Mouse (Mus musculus) heart, postnatal 25 days (tissue): Measurements from ENCODE around the gene Mki67. TPM values are rescaled to one million over a fixed set of nuclear protein-coding genes. Genes with fewer than 3 reads are reported as not detected.

Source experiments
- DNase-seq: peaks from one replicate; pipeline ENCODE4 v3.0.0; 2022; ENCODE audit warnings: low spot score
- intact Hi-C: fragments of 180-260 bp; cut with DNase I; formaldehyde crosslinking; loops from one replicate; pipeline ENCODE4 v1.15.1; 2025
- total RNA-seq, 2 experiments: library from RNA; stranded (reverse); gene quantifications; 2 replicates each; pipeline ENCODE4 v1.2.3; 2021

Mki67 gene
- total RNA-seq, 2 experiments from 2014 or later: 2.5 to 3.6 TPM

DNA sequence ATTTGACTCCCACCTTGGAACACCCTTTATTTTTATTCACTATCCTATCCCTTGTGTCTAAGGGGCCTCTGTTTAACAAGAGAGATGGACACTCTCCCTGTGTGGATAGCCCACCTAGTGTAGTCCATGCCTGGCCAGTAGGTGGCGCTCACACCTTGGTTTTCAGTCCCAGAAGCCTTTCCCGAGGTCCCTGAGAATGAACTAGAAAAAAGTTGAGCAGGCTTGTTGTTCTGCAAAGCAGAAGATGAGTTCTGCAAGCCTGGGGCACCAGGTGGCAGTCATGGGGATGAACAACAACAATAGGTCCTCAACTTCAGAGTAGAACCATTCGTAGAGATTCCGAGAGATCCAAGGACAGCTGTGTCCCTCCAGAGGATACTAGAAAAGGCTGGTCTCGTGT, 35.8 kb downstream of the Mki67 start:
- DNase-seq: no peak
- intact Hi-C loops: loop anchor here (5.0 kb wide), 1 partner anchor 57 kb away; no protein-coding TSS in a partner anchor

DNA sequence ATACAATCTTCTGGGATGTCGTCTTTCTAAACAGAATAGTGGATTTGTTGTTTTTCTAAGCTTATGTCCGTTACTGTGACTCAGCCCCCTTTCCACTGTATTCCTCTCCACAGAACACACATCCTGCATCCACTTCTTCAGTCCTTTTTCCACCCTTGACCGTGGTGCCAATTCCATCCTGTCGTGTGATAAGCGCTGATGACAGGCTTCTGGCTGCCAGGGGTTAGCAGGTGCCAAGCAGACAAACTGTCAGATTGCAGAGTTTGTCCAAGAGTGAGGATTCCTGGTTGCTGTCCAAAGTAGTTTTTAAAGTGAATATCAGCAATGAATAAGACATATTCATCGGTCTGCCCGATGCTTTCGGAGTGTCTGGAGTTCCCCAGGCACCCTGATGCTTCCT, 39.4 kb downstream of the Mki67 start:
- DNase-seq: no peak
- intact Hi-C loops: no loop called here

DNA sequence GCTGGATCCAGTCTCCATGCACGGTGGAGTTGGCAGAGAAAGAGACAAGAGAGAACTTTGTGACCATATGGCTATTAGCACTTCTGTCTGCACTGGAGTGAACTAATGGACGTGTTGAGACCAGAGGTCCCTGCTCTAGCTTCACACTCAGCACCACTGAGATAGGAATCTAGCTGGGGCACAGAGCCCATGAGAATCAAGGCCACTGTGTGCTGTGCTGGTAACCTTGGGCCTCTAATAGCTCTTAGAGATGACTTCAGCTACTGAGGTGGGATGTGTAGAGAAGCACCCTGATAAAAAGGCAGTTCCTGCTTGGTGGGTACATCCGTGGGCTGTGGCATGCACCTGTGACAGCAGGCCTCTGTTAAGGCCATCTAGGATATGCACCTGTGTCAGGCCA, 42.6 kb downstream of the Mki67 start:
- DNase-seq: no peak
- intact Hi-C loops: no loop called here

DNA sequence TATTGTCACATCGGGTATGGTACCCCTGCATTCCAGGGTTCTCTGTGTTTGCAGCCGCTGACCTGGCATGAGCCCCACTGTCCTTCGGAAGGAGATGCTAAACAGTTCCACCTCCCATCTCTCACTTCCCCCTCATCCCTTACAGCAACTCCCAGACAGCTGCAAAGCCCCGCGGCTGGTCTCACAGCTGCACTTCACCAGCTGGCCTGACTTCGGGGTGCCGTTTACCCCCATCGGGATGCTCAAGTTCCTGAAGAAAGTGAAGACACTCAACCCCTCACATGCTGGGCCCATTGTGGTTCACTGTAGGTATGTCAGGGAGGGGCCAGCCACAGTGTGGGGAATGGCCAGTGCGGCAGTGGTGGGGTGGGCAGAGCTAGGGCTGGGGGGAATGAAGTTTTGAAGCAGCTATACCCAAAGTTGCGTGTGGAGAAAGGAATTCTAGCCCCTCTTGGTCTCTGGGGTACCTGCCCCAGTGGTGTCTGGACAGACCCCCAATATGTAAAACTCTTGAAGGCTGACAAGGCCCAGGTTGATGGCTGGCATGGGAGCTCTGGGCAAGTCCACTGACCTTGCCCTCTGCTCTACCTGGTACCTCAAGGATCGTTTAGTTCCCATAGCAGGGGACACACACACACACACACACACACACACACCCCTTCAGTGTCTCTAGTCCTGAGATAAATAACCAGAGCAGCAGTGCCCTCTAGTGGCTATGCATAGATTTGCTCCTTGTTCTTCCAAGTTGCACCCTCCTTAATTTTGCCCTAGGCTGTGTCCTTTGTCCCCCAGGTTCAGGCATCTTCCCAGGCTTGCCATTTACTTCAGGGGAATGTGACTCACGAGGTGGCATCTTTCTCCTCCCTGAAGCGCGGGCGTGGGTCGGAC, 47.1 kb downstream of the Mki67 start:
- intact Hi-C loops: no loop called here
- DNase-seq: no peak

DNA sequence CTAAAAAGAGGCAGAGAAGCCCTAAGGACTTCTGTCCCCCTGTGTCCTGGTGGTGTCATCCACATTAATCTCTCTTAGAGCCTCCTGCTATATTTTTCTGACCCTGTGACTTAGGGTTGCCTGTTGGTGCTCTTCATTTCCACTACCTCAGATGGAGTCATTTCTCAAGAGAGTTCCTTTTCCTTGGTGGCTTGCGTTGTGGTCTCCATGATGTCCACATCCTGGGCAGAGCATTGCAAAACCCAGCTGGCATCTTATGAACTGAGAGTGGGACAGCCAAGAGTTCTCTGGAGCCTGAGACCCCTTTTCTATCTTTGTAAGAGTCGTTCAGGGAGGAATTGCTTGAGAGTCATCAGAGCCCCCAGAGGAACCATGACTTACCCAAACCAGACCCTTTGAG, 49.8 kb downstream of the Mki67 start:
- intact Hi-C loops: no loop called here
- DNase-seq: no peak

DNA sequence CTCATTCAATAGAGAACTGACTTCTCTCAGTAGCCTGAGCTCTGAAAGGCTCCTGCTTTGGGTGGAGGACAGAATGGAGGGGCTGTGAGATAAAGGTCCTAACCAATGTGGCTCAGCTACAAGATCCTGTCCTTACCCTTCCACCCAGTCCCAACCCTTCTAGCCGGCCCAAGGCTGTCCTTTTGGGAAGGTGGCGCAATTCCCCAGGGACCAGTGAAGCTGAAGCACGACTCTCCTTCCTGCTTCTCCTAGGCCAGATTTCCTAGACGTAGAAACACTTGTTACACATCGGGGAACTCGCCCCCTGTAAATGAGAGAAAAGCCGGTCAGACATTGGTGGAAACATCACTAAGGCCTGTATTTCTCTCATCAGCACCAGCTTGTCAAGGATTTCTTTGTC, 52.0 kb downstream of the Mki67 start:
- intact Hi-C loops: no loop called here
- DNase-seq: no peak

DNA sequence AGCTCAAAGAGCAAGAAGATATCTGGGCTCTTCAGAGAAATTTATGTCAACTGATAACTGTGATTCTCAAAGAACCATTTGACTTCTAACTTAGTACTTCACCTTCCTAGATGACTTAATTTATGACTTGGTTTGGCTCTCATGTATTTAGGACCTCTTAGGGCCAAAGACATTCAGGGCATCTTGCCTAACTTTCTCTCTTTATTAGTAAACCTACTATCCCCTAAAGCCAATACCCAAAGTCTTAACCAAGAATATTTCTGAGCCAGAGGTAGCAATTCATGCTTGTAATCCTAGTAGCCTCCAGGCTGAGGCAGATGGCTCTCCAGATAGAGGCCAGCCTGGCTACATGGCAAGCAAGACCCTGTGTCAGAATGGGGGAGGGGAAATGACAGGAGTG, 55.8 kb downstream of the Mki67 start:
- no peak for DNase-seq
- intact Hi-C loops: no loop called here

DNA sequence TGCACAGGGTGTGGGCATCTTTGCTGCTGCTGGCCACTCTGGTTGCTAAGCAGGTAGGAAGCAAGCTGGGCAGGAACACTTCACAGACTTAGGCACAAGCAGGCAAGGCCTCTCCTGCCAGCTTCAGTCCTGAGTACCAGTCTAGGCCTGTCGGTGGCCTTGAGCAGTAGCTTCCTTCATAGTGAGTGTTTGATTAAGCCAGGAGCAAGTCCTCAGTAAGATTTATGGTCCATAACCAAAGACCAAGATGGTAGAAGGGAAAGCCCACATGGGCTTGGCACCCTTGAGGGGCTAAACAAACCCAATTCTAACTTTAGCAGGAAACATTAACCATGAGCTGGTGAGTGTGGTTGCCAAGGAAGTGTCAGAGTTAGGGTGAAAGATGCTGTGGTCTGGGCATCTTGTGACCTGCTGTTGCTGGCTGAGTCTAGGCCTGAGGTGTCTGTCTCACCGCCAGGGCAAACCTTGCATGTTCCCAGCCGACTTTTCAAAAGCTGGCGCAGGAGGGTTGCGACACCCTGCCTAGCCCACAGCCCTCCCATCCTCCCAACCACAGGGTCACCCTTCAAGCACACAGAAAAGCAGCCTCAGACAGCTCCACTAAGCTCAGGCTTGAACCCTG, 56.7 kb downstream of the Mki67 start:
- intact Hi-C loops: no loop called here

DNA sequence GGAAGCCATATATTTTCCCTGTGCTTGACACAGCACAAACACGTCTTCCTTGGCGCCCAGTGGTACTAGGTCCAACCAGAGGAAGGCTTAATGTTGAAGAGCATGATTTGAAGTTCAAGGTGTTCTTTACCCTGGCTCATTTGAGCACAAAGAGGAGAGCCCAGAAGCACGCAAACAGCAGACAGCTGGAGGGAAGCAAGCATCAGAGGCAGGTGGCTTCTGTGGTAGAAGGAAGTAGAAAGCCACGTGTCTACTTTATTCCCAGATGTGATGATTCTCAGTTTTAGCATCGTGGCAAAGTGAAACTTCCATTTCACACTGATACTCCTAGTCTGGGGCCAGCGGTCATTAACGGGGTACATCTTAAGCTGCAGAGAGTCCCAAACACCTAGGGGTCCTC, 58.0 kb downstream of the Mki67 start:
- intact Hi-C loops: no loop called here
- DNase-seq: no peak

More for the DNA sequence above, 56.7 kb downstream of the Mki67 start:
- DNase-seq: no peak

DNA sequence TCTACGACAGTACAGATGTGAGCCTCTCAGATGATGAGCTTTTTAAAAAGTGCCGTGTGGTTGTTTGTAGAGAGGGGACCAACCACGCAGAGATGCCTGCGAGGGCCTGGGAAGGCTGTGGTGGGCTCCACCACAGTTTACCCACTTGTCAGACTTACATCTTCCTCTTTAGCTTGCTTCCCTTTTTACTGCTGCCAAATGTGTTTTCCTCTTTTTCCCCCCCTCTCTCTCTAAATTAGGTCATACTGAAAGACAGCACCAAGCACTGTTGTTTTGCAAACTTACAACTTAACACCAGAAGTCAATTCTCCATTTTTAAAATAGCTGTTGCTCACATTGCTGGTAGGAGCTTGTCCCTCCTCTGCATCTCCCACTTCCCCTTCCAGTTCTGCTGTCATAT, 61.0 kb downstream of the Mki67 start:
- intact Hi-C loops: no loop called here
- DNase-seq: no peak

DNA sequence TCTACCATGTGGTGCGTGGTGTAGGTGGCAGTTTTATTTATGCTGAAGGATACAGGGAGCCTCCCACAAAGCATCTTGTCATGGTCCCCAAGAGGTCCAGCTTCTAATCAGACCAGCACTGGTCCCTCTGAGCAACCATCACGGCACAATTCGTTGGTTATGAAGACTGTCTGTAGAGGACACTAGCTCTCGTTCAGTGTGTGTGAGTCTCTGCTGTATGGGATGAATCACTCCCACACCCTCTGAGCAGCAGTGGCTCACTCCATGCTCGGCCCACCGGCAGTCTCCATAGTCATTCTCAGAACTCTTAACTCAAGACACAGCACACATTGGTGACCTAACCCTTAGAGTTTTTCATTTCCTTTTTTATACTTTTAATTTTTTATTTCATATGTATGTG, 61.9 kb downstream of the Mki67 start:
- DNase-seq: no peak
- intact Hi-C loops: no loop called here

DNA sequence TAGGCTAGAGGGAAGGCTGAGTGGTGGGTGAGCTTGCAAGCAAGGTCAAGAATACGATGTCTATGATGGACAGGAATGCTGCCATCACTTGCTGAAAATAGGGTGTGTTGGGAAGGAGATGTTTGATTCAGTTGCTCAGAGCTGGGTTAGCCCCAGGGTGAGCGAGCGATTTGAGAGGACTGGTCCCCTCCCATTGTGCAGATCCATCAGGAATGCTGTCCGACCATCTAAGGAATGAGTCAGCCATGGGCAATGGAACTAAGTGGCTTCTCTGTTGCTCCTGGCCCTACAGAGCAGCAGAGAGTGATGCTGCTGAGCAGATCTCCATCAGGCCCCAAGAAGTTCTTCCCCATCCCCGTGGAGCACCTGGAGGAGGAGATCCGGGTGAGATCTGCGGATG, 62.6 kb downstream of the Mki67 start:
- intact Hi-C loops: no loop called here
- DNase-seq: no peak

DNA sequence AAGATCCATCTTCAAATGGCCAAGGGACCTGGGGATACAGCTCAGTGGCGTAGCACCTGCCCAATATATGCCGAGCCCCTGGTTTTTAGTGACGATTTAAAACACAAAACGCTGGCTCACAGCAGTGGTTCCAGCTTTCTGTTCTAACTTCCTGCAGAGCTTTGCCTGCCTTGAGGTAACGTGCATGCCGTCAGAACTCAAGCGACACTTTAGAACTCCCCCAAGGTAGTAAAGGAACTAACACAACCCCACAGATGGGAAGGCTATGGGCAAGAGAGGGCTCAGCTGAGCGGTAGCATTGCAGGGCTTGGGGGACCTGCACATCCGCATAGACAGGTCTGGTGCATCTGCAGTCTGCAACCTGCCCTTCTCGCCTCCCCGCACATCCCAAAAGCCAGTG, 63.4 kb downstream of the Mki67 start:
- no peak for DNase-seq
- intact Hi-C loops: no loop called here

DNA sequence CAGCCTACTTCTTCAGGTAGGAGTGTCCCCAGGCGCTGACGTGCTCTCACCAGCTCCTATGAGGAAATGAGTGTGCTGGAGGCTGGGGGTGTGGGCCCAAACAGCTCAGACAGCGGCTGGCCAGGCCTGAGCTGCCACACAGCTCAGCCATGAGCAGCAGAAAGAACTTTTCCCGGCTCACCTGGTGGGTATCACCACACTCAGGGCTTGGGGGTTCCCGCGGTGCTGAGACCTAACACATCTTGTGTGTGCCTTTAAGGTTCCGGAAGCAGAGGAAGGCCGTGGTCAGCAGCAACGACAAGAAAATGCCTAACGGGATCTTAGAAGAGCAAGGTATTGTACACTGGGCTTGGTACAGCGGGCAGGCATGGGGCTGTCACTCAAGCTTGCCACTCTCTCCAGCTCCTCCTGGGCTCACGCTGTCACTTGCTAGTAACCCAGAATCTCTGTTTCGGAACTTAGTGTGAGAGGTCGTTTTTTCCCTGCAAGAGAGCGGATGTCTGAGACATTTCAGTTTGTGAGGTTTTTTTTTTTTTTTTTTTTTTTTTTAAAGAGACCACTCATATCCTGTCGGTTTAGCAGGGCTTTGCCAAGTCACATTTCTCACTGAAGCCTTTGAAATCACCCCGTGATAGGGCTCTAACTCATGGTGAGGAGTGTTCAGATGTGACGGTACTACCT, 64.2 kb downstream of the Mki67 start:
- intact Hi-C loops: no loop called here
- no peak for DNase-seq

DNA sequence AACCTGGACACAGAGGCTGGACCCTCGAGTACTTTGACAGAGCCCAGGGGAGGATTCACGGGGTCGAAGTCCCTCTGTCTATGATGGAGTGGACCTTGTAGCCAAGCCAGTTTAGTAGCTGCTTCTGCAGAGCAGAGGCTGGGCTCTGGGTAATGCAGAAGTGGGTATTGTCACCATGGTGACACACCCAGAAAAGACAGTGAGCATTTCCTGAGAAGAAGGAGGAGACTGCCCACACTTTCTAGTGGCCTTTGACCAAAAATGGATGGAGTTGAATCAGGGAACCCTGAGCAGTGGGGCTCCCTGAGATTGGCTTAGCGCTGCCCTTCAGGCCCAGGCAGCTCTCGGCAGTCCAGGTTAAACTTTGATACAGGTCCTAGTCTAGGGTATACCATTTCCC, 66.1 kb downstream of the Mki67 start:
- no peak for DNase-seq
- intact Hi-C loops: no loop called here

DNA sequence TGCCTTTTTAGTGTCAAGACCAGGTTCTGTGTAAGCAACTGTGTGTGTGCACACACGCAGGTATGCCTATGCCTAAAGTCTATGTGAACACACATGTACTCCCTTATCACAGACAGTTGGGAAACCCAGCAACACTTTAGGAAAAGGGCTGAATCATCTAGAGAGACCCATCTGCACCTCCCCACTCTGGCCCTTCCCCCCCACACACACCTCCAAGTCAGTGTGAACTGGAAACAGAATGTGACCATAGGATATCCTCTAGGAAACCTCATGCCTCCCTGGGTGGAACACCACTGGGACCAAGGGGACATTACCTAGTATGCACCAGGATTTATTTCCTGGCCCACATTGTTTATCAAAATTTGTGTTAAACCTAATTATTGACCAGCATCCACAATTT, 66.9 kb downstream of the Mki67 start:
- DNase-seq: no peak
- intact Hi-C loops: no loop called here

DNA sequence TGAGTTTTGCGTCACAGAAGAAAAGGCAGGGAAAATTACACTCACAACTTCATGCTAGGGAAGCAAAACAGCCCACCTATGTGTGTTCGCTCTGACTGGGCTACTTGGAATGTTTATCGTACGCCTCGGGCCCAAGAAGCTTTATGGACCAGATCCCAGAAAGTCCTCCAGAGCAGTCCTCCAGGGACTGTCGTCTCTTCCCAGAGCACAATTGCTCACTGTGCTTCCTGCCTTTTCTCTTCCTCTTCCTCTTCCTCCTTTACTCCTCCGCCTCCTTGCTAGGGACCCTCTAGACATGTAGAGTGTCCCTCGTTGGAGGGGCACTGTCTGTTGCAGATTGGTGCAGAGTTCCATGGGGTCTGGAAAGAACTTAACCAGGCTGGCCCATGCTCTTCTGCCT, 67.3 kb downstream of the Mki67 start:
- DNase-seq: no peak
- intact Hi-C loops: no loop called here

DNA sequence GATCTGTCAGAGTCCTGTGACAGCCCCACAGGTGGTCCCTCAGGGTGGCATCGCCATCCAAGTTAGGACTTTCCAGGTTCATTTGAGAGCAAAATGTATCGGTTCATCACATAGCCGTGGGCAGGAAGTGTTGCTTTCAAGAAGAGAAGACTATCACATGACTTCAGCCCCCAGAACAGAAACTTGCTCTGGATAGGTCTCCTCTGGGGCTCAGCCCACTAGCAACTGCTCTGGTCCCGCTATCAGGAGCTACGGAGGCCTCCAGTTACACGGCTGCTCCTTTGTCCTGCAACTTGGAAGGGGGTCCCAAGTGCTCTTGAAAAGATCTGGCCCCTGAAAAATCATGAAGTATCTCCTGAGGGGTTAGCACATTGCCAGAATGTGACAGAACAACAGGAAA, 69.2 kb downstream of the Mki67 start:
- no peak for DNase-seq
- intact Hi-C loops: no loop called here

DNA sequence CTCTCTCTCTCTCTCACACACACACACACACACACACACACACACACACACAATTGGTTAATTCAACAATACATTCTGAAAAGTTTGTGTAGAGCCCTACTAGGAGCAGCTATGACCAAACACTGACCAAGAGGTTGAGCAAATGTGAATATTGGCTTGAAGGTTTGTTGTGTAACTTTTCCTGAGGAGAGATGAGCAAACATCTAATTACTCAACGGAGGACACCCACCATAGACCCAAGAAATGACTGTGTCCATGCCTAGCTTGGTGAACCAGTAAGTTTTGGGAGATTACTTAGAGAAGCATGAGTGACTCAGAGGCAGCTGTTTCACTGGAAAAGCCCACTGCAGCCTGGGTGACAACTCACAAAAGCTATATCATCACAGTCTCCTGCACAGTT, 71.7 kb downstream of the Mki67 start:
- intact Hi-C loops: no loop called here
- no peak for DNase-seq

DNA sequence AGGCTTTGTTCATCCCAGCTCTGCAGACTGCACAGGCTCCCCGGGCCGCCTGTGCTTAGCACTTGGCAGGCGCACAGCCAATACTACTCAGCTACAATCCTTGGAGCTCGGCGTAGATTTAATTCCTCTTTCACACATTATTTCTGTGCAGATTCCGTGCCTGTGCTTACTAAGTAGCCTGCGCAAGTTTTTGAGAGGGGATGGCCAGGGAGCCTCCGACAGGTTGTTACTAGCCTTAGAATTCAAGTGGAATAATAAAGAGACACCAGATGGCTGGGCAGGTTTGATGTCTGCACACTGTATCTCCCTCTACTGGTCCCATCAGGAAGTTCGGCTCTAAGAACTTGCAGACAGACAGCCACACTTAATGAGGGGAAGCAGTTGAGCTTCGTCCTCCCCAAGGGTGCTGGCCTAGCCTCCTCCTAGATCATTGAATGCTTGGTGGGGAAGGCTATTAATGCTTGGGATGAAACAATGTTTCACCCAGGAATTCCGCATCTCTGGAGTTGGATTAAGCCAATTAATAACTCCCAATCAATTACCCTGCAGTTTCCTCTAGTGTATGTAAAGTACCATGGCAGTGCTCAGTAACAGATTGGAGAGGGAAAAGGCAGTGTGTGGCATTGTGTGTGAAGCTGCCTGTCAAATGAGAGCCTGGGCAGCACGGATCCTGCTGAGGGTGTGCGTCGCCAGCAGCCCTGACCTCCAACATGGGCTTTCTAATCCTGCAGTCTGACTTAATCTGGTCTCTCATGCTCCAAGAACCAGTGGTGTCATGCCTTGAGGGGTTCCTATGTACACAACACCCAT, 74.3 kb downstream of the Mki67 start:
- DNase-seq: no peak
- intact Hi-C loops: no loop called here
